Mouse (Mus musculus): Measurements from ENCODE around the gene Galnt5. TPM values are rescaled to one million over a fixed set of nuclear protein-coding genes. Genes with fewer than 3 reads are reported as not detected.

Gene Galnt5
- polyA plus RNA-seq, 1 experiment, result not detected

DNA sequence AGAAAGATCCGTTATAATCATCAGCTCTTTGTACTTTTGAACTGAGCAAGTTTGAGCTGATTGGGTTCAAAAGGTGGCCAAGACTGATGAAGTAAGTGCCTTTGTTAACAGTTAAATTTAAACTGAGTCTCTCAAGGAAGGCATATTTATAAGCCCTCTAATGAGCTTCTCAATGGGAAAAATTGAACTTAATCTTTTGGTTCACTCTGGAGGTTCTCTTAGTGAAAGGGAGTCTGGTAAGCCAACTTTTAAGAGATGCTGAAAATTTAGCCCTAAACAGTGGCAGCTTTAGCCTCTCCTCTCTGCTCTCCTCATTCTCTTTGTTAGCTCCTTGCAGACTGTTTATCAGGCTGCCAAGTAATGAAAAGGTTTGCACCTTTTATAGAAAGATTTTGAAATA is 97.1 kb downstream of the Galnt5 start:
- no peaks in the 10 kb centered on the region for H3K4me1 ChIP-seq (ENCODE audit: control insufficient read depth, insufficient read depth, low read length)
- no peak for TF ChIP-seq CTCF (IDR thresholded peaks at IDR 0.05; ENCODE audit: insufficient read depth, low read depth, low read length)
- TF ChIP-seq POLR2A (IDR thresholded peaks at IDR 0.05; ENCODE audit: insufficient read depth, low read depth, low read length), result no peak
- no peak overlapping the region for H3K27ac ChIP-seq (ENCODE audit: insufficient read depth, low read depth, low read length)
- WGBS, result 49% methylated on average over 1 of the region's 1 CpGs
- H3K4me3 ChIP-seq (ENCODE audit: insufficient read depth, low read depth, low read length), result no peak overlapping the region

Other genes with a start within 250 kb of the Galnt5 start
- gene Ermn, start 55.0 kb downstream of the Galnt5 start, polyA plus RNA-seq (2012; ENCODE audit: insufficient read depth, insufficient read length, low replicate concordance, missing spikeins), result not detected in 2 replicates
- gene Cytip, start 197.6 kb downstream of the Galnt5 start, polyA plus RNA-seq (2012; ENCODE audit: insufficient read depth, insufficient read length, low replicate concordance, missing spikeins), result 362 TPM in 1 of 2 replicates, not detected in the other